Mouse (Mus musculus) myocyte (in vitro differentiated cells): ENCODE data around the gene Zbtb26.

ENCODE experiments used
- CEBPB ChIP-seq: IDR thresholded peaks from 2 replicates; pipeline ENCODE4 v1.6.1; 2011; ENCODE audit warnings: mild to moderate bottlenecking, moderate library complexity; ENCODE audit not compliant: poor library complexity, insufficient read depth, severe bottlenecking
- E2F4 ChIP-seq: IDR thresholded peaks from one replicate; pipeline ENCODE4 v1.6.1; 2011; ENCODE audit warnings: mild to moderate bottlenecking, control low read depth, moderate library complexity; ENCODE audit not compliant: insufficient read depth
- MAX ChIP-seq: IDR thresholded peaks from one replicate; pipeline ENCODE4 v1.6.1; 2011; ENCODE audit warnings: low read depth, mild to moderate bottlenecking, control low read depth
- MYOD1 ChIP-seq, 3 experiments: IDR thresholded peaks; one replicate each; pipeline ENCODE4 v1.6.1; 2011; ENCODE audit warnings: control low read depth in 2 of 3, low read depth in 2 of 3, mild to moderate bottlenecking in 2 of 3, moderate library complexity in 1 of 3; ENCODE audit not compliant: insufficient read length in 2 of 3, control insufficient read depth in 1 of 3
- MYOG ChIP-seq, 3 experiments: IDR thresholded peaks; one replicate each; pipeline ENCODE4 v1.6.1; 2011; ENCODE audit warnings: control low read depth in 2 of 3, low read depth in 2 of 3, mild to moderate bottlenecking in 2 of 3; ENCODE audit not compliant: insufficient read length in 2 of 3, control insufficient read depth in 1 of 3, insufficient read depth in 1 of 3
- POLR2A ChIP-seq: IDR thresholded peaks from one replicate; pipeline ENCODE4 v1.6.1; 2011; ENCODE audit warnings: low read depth, mild to moderate bottlenecking, control low read depth, moderate library complexity; ENCODE audit not compliant: insufficient read length
- POLR2AphosphoS2 ChIP-seq: IDR thresholded peaks from one replicate; pipeline ENCODE4 v1.6.1; 2011; ENCODE audit warnings: low read depth, control low read depth; ENCODE audit not compliant: insufficient read length
- REST ChIP-seq: IDR thresholded peaks from one replicate; pipeline ENCODE4 v1.6.1; 2011; ENCODE audit warnings: mild to moderate bottlenecking, control low read depth, moderate library complexity; ENCODE audit not compliant: insufficient read depth, insufficient read length
- SRF ChIP-seq: IDR thresholded peaks from one replicate; pipeline ENCODE4 v1.6.1; 2011; ENCODE audit warnings: low read depth; ENCODE audit not compliant: control insufficient read depth, insufficient read length
- TCF3 ChIP-seq: IDR thresholded peaks from one replicate; pipeline ENCODE4 v1.6.1; 2011; ENCODE audit warnings: low read depth, control low read depth; ENCODE audit not compliant: insufficient read length
- USF1 ChIP-seq: IDR thresholded peaks from one replicate; pipeline ENCODE4 v1.6.1; 2011; ENCODE audit warnings: low read depth, mild to moderate bottlenecking, control low read depth, moderate library complexity

DNA sequence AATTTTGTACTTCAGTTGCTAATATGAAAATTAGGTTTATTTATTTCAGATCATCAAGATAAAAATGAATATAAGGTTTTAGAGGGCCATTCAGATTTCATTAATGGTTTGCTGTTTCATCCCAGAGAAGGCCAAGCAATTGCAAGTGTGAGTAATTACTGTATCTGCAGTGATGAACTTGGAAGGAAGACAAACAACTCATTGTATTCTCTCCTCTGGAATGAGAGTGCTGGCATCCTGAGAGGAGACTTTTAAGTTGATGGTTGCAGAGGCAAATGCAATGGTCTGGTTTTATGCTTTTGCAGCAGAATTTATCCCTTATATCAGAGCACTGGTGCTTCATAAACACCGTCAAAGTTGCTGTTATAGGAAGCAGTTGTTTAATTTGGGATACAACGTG lies 46.0 kb upstream of the Zbtb26 start:
- TF ChIP-seq POLR2A, result no peak
- no peak for TF ChIP-seq POLR2AphosphoS2
- TF ChIP-seq CEBPB, result no peak
- TF ChIP-seq MAX, result no peak
- no peak for TF ChIP-seq MYOD1 (IDR thresholded peaks at IDR 0.05; ENCODE audit: control insufficient read depth in 1 of 3, insufficient read length in 2 of 3, low read depth in 2 of 3)
- no peak for TF ChIP-seq TCF3
- no peak for TF ChIP-seq MYOG (IDR thresholded peaks at IDR 0.05; ENCODE audit: control insufficient read depth in 1 of 3, insufficient read depth in 1 of 3, insufficient read length in 2 of 3, low read depth in 2 of 3)
- no peak for TF ChIP-seq E2F4
- TF ChIP-seq USF1, result no peak
- no peak for TF ChIP-seq SRF
- no peak for TF ChIP-seq REST
